Mouse (Mus musculus) layer of hippocampus, adult 11-12 months (tissue): ENCODE data around the gene Itpkb.

ENCODE experiments used
- DNase-seq: peaks from one replicate; pipeline ENCODE4 v3.0.0; 2022; ENCODE audit warnings: low spot score

Itpkb gene

GRCm38 (mm10) chr1:180314641-180315040, 15.6 kb upstream of the Itpkb start:
- no peak for DNase-seq

DNA sequence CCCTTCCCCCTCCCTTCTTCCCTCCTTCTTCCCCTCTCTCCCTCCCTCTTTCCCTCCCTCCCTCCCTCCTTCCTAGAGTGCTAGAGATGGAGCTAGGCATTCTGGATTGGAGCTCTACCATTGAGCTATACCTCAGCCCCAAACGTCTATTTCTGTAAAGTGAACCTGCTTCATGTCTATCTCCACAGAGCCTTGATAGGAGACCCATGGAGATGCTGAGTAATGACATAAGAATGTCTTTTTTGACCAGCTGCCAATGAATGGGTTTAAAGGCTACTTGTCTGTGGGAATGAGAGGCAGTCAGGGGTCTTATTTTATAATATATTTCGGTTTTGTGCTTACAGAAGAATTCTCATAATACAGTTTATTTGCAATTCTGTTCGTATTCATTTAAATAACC, 15.2 kb upstream of the Itpkb start:
- no peak for DNase-seq

GRCm38 (mm10) chr1:180317450-180317849, 12.8 kb upstream of the Itpkb start:
- no peak for DNase-seq

DNA sequence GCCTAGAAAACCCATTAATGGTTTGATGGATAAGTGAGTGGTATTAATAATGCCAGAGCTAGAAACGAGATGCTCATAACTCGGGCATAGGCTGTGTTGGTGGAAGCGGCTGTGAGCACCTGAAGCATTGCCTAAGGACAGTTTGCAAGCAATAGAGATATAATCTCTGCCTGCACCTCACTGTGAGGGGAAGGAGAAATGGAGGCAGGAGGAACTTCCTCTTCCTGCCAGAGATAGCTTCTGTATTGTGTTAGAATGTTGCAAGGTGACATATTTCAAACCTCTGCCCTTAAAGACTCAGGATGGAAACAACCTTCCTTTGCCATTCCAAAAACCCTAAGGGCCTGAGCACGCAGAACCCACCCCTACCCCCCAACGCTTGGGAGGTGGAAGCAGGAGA, 11.9 kb upstream of the Itpkb start:
- DNase-seq: no peak

DNA sequence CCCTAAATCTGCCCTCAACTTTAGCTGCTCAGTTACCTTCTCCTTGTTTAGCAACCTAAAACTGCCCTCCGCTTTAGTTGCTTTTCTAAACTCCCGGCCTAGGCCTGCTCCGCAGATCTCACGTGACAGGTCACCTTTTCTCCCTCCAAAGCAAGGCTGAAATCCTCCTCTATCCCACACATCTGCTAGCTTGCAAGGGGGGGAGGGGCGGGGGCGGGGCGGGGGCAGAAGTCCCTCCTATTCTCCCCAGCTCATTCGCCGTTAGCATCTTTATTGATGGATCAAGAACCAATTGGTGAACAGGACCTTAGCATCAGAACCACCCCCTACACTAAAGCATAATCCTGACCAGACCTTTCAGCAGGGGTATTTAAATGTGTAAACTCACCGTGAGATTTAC, 10.4 kb upstream of the Itpkb start:
- no peak for DNase-seq

DNA sequence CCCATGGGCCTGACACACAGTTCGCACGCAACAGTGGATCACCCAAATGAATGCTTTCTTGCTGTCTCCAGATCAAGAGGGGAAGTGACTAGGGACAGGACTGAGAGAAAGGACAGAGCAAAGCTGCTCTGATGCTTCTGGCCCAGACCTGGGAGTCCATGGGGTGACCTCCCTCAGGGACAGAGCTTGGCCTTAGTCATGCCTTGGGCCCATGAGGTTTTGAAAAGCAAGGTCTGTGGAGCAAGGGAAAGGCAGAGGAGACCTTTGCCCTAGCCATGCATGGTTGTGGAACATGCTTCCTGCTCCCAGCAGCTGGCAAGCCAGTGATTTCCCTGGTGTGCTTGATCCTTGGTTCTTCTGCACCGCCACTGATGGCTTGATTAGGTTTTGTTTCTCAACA, 7.4 kb upstream of the Itpkb start:
- DNase-seq: no peak

GRCm38 (mm10) chr1:180323491-180323890, 6.8 kb upstream of the Itpkb start:
- DNase-seq: no peak

GRCm38 (mm10) chr1:180324271-180324670, 6.0 kb upstream of the Itpkb start:
- no peak for DNase-seq

DNA sequence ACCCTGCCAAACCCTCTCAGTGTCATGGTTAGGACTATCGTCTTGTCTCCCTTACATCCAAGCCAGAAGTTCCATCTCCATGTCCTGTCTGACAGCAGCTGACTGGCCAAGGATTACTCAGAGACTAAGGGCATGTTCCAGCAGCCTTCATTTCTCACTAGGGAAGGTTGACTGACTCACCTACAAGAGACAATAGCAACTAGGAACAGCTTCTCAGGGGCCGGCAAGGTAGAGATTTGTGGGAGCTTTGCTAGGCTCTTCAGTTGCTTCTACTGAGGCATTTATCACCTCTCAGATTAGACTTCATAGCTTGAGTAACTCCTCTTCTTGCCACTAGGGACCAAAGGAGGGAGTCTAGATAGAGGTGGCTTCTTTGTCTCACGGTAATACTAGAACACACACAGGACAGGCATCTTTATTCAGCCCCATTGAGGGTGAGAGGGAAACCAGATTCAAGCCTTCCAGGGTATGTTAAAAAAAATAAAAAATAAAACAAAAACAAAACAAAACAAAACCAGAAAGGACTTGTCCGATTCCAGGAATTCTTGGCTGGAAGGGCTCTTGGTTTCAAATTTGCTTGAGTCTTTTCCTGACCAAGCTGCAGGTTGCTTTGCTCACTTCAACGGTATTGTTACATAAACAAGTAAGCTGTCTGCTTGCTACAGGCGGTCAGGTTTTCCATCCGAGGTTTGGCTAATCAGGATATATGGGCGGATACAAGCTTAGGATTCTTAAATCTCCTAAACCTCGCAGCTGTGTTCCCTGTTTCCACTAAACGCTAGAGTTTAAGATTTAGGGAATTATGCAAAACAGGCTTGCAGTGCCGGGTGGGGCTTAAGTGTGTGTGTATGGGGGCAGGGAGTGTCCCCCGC, 1.3 kb upstream of the Itpkb start:
- DNase-seq: no peak

DNA sequence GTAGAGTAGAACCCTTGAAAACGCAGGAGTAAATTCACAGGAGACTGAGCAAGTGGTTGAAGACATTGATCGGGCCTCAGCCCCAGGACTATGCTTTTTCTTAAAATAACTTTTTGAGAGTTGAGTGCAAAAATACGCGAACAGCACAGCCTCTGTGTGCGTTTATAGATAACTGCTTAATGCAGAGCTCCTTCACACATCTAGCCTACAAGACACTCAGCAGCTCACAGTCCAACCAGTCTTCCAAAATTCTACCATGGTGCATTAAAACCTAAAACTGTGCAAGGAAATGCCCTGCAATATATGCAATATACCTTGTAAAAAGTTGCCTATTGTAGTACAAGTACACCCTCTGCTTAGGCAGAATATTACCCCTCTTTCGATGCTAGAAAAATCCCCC, 579 bp upstream of the Itpkb start:
- DNase-seq: no peak

DNA sequence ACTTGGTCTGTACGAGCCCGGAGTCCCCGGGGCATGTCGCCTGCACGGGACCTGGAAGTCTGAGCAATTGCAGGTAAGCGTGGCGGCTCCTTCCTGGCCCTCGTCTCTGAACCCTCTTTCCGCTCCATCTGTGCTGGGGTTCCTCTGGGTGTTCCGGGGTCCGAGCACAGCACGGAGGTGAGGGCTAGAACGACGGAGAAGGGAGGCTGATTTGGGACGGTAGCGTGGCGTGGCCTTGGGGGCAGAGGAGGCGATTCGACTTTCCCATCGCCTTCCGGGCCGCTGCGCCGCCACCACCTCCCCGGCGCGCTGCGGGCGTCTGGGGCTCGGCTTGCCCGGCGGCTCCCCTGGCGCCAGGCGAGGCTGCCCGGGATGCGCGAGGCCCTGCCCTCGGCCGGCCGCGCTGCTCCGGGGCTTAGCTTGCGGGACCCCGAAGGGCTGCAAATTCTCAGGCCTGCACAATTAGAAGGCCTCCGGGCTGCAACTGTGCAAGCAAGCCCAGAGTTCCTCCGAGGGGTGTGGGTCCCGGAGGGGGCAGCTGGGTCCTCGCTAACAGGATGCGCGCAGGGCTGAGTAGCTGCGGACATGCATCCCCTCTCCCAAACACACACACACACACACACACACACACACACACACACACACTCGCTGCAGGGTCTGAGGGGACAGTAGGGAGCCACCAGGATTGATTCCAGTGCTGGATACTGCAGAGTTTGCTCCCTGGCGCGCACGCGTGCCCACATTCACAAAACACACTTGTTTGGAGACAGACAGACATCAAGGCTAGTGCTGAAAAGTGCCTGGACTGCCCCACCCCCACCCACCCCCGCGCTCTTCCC, 641 bp downstream of the Itpkb start:
- peak; percentile 26 for DNase-seq

DNA sequence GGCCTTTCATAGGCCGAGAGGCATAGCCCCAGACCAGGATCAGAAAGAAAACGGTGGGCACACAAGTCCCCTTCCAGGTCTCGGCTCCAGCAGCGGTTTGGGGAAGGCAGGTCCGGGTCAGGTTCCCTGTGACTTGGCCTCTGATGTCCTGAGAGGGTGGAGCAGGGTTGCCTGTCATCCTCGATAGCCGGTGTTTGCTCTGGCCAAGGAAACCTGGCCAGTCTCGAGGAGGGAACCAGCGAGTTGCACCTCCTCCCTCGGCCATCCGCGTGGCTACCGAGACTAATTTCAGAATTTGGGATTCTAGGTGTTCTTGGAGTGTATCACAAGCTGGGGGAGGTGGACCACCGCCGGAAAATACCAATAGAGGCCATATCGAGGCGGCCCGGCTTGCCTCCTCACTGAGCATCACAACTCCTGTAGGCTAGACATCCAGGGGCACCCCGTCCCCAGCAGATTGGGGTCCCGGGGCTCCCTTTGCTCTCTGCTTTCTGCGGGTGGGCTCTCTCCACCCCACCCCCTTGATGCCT, 1.3 kb downstream of the Itpkb start:
- no peak for DNase-seq

DNA sequence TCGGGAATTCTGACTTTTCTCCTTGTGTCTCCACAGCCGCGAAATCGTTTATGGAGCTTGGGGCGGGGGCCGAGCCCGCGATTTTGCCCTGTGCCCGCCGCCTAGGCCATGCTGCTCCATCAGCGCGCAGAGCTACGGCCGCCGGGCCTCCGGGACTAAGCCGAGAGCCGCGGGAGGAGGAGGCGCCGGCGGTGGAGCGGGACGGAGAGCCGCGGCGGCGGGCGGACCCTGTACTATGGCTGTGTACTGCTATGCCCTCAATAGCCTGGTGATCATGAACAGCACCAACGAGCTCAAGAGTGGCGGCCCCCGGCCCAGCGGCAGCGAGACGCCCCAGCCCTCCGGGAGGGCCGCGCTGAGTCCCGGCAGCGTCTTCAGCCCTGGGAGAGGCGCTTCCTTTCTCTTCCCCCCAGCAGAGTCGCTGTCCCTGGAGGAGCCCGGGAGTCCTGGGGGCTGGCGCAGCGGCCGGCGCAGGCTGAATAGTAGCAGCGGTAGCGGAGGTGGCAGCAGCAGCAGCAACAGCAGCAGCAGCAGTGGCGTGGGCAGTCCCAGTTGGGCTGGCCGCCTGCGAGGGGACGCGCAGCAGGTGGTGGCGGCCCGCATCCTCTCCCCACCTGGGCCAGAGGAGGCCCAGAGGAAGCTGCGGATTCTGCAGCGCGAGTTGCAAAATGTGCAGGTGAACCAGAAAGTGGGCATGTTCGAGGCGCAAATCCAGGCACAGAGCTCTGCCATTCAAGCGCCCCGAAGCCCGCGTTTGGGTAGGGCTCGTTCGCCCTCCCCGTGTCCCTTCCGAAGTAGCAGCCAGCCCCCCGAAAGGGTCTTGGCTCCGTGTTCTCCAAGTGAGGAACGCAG, 2.0 kb downstream of the Itpkb start:
- DNase-seq: peak; percentile 62

DNA sequence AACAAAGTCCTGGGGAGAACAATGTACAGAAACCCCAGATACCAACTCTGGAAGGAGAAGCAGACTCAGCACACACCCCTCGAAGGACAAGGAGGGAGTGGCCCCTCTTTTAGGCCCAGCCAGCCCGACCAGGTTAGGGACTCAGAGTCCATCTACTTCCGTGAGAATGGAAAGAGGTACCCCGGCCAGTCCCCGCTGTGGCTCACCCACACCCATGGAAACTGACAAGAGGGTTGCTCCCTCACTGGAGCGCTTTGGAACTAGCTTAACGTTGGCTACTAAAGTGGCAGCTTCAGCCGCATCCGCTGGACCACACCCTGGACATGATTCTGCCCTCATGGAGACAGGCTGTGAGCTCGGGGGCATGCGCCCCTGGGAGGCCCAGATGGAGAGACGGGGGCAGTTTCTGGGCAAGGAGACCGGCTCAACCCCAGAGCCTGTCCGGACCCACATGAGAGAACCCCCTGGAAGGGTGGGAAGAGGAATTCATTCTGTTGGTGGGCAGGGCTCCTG, 2.7 kb downstream of the Itpkb start:
- DNase-seq: no peak

- no peak for DNase-seq
Observed at GRCm38 (mm10) chr1:180333588-180333987, 3.3 kb downstream of the Itpkb start.

GRCm38 (mm10) chr1:180334541-180334940, 4.3 kb downstream of the Itpkb start:
- DNase-seq: no peak

GRCm38 (mm10) chr1:180335513-180336375, 5.5 kb downstream of the Itpkb start:
- DNase-seq: no peak

DNA sequence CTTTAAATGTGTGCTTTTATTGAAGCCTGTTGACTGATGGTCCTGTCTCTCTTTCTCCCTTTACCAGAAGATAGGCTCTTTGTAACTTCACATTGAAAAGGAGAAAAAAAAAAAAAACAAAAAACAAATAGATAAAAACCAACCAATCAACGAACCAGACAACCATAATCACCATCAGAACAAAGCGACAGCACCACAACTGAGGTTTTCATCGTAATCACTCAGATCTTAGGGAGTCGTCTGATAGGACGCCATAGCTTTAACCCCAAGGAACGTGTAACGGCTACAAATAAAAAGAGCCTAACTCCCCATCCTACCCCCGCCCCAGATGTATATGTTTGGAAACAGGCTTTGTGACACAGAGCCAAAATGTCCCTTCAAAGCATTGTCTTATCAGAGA, 8.1 kb downstream of the Itpkb start:
- no peak for DNase-seq

- no peak for DNase-seq
Observed at GRCm38 (mm10) chr1:180339143-180339542, 8.9 kb downstream of the Itpkb start.

- no peak for DNase-seq
Observed at GRCm38 (mm10) chr1:180342944-180343343, 12.7 kb downstream of the Itpkb start.
